Mouse (Mus musculus): ENCODE data around the gene Ncoa7.

GRCm38 (mm10) chr10:30796469-30797261, 6.5 kb downstream of the Ncoa7 start:
- TF ChIP-seq POLR2A (IDR thresholded peaks at IDR 0.05; ENCODE audit: low read depth, low read length), result no peak
- TF ChIP-seq CTCF (IDR thresholded peaks at IDR 0.05; ENCODE audit: extremely low read depth, insufficient read depth, insufficient read length, insufficient replicate concordance), result no peak

Measured in spleen, adult 2 months (tissue).